Mouse (Mus musculus) testis, adult 2 months (tissue): Measurements from ENCODE around the gene Rbms1.

Experiments used
- CTCF ChIP-seq: fragments of 200-500 bp; IDR thresholded peaks from 2 replicates; pipeline ENCODE4 v1.5.1; 2012; ENCODE audit warnings: low read depth, mild to moderate bottlenecking, inconsistent platforms, low read length, moderate library complexity; ENCODE audit not compliant: control insufficient read depth, insufficient read depth, insufficient replicate concordance
- POLR2A ChIP-seq: fragments of 200-500 bp; IDR thresholded peaks from 2 replicates; pipeline ENCODE4 v1.6.1; 2012; ENCODE audit warnings: low read depth, mild to moderate bottlenecking, inconsistent platforms, low read length, moderate library complexity; ENCODE audit not compliant: control insufficient read depth

- TF ChIP-seq CTCF, result no peak
- no peak for TF ChIP-seq POLR2A
These were observed 153.5 kb downstream of the Rbms1 start for GRCm38 (mm10) chr2:60809441-60809921.
